Mouse (Mus musculus) hindbrain, embryonic 11.5 days (tissue): Measurements from ENCODE around the gene Pdzk1. TPM values are rescaled to one million over a fixed set of nuclear protein-coding genes. Genes with fewer than 3 reads are reported as not detected.

ENCODE experiments used
- ATAC-seq: fragments of 200-750 bp; cut with Nextera tagmentation; 2 replicates; pipeline ENCODE4 v1.8.0; 2017; ENCODE audit warnings: mild to moderate bottlenecking, moderate TSS enrichment, moderate library complexity; ENCODE audit not compliant: low FRiP score
- DNase-seq: peaks from one replicate; pipeline ENCODE4 v3.0.0-alpha.2; 2015; ENCODE audit warnings: low spot score
- H3K27ac ChIP-seq: fragments of 300-500 bp; sonication (generic); 2 replicates; pipeline ENCODE4 v1.5.1; 2014; ENCODE audit warnings: mild to moderate bottlenecking, low read depth, low read length
- H3K27me3 ChIP-seq: fragments of 300-500 bp; sonication (generic); 2 replicates; pipeline ENCODE4 v1.6.1; 2014; ENCODE audit warnings: mild to moderate bottlenecking, low read length, moderate library complexity, mixed read lengths; ENCODE audit not compliant: control insufficient read depth, insufficient read depth
- H3K36me3 ChIP-seq: fragments of 300-500 bp; sonication (generic); 2 replicates; pipeline ENCODE4 v1.6.1; 2014; ENCODE audit warnings: mild to moderate bottlenecking, low read length, moderate library complexity, mixed read lengths; ENCODE audit not compliant: control insufficient read depth, insufficient read depth
- H3K4me1 ChIP-seq: fragments of 300-500 bp; sonication (generic); replicated peaks from 2 replicates; pipeline ENCODE4 v1.6.1; 2014; ENCODE audit warnings: low read length, mixed read lengths; ENCODE audit not compliant: control insufficient read depth, insufficient read depth
- H3K4me2 ChIP-seq: fragments of 300-500 bp; sonication (generic); replicated peaks from 2 replicates; pipeline ENCODE4 v1.6.1; 2014; ENCODE audit warnings: mild to moderate bottlenecking, low read depth, low read length
- H3K4me3 ChIP-seq: fragments of 300-500 bp; sonication (generic); 2 replicates; pipeline ENCODE4 v1.5.1; 2014; ENCODE audit warnings: low read depth, low read length
- H3K9ac ChIP-seq: fragments of 300-500 bp; sonication (generic); 2 replicates; pipeline ENCODE4 v1.6.1; 2014; ENCODE audit warnings: low read depth, low read length
- H3K9me3 ChIP-seq: fragments of 300-500 bp; sonication (generic); 2 replicates; pipeline ENCODE4 v1.6.1; 2016; ENCODE audit warnings: low read length; ENCODE audit not compliant: control insufficient read depth
- WGBS: fragments of 180-500 bp; shearing (Covaris S2); extraction: QIAGEN DNeasy Blood & Tissue Kit; methylation state at CpG from one replicate; pipeline ENCODE4 v1.1.7; 2014; 5-methylcytosine and 5-hydroxymethylcytosine counted together
- polyA plus RNA-seq: library from polyadenylated mRNA; unstranded; fragments of >200 nt; fragmentation: Nextera tagmentation; extraction: Ambion mirVana; gene quantifications from 2 replicates; pipeline ENCODE4 v1.2.1, GENCODE M21; 2014

The Pdzk1 gene
- polyA plus RNA-seq, 1 experiment from 2014 or later = not detected

GRCm38 (mm10) chr3:96846985-96847384 is 17.9 kb downstream of the Pdzk1 start:
- no peak overlapping the region for H3K4me3 ChIP-seq
- DNase-seq (no peak), ATAC-seq (no peak)
- H3K27me3 ChIP-seq = no peaks in the 10 kb centered on the region
- WGBS = 90% methylated on average over 12 of the region's 12 CpGs
- H3K36me3 ChIP-seq = no peaks in the 10 kb centered on the region
- H3K9me3 ChIP-seq = no peaks in the 10 kb centered on the region
- no peak overlapping the region for H3K9ac ChIP-seq
- H3K4me1 ChIP-seq = no peaks in the 10 kb centered on the region
- no peak overlapping the region for H3K27ac ChIP-seq
- no peak overlapping the region for H3K4me2 ChIP-seq

- WGBS = 39% methylated on average over 6 of the region's 6 CpGs
- Histone ChIP-seq H3K4me2 (no peak overlapping the region), H3K9ac (no peak overlapping the region), H3K4me1 (no peaks in the 10 kb centered on the region), H3K9me3 (no peaks in the 10 kb centered on the region), H3K27me3 (no peaks in the 10 kb centered on the region), H3K4me3 (no peak overlapping the region), H3K27ac (no peak overlapping the region), H3K36me3 (no peaks in the 10 kb centered on the region)
- no peak for DNase-seq
- no peak for ATAC-seq
Observed at GRCm38 (mm10) chr3:96847661-96848060, 18.6 kb downstream of the Pdzk1 start.

GRCm38 (mm10) chr3:96848470-96848869 is 19.4 kb downstream of the Pdzk1 start:
- Histone ChIP-seq H3K9ac (no peak overlapping the region), H3K4me3 (no peak overlapping the region), H3K36me3 (no peaks in the 10 kb centered on the region), H3K4me2 (no peak overlapping the region), H3K4me1 (no peaks in the 10 kb centered on the region), H3K9me3 (no peaks in the 10 kb centered on the region), H3K27me3 (no peaks in the 10 kb centered on the region), H3K27ac (no peak overlapping the region)
- ATAC-seq (no peak), DNase-seq (no peak)
- WGBS = 96% methylated on average over 7 of the region's 8 CpGs

- Histone ChIP-seq H3K4me1 (no peaks in the 10 kb centered on the region), H3K9me3 (no peaks in the 10 kb centered on the region), H3K9ac (no peak overlapping the region), H3K36me3 (no peaks in the 10 kb centered on the region), H3K27me3 (no peaks in the 10 kb centered on the region), H3K4me3 (no peak overlapping the region), H3K4me2 (no peak overlapping the region), H3K27ac (no peak overlapping the region)
- DNase-seq (no peak), ATAC-seq (no peak)
- WGBS = 78% methylated on average over 2 of the region's 2 CpGs
Observed at GRCm38 (mm10) chr3:96849168-96849727, 20.2 kb downstream of the Pdzk1 start.

- Histone ChIP-seq H3K4me3 (no peak overlapping the region), H3K9me3 (no peaks in the 10 kb centered on the region), H3K27ac (no peak overlapping the region), H3K27me3 (no peaks in the 10 kb centered on the region), H3K36me3 (no peaks in the 10 kb centered on the region), H3K9ac (no peak overlapping the region), H3K4me2 (no peak overlapping the region), H3K4me1 (no peaks in the 10 kb centered on the region)
- ATAC-seq (no peak), DNase-seq (no peak)
- WGBS = 82% methylated on average over 6 of the region's 6 CpGs
Observed at GRCm38 (mm10) chr3:96852561-96852960, 23.5 kb downstream of the Pdzk1 start.

GRCm38 (mm10) chr3:96854376-96854775 is 25.3 kb downstream of the Pdzk1 start:
- no peak overlapping the region for H3K4me3 ChIP-seq
- H3K36me3 ChIP-seq = no peaks in the 10 kb centered on the region
- H3K9ac ChIP-seq = no peak overlapping the region
- H3K27me3 ChIP-seq = no peaks in the 10 kb centered on the region
- ATAC-seq (no peak), DNase-seq (no peak)
- H3K9me3 ChIP-seq = no peaks in the 10 kb centered on the region
- WGBS = 90% methylated on average over 4 of the region's 4 CpGs
- no peak overlapping the region for H3K27ac ChIP-seq
- H3K4me1 ChIP-seq = no peaks in the 10 kb centered on the region
- H3K4me2 ChIP-seq = no peak overlapping the region

GRCm38 (mm10) chr3:96855833-96856232 is 26.7 kb downstream of the Pdzk1 start:
- Histone ChIP-seq H3K4me3 (no peak overlapping the region), H3K4me2 (no peak overlapping the region), H3K9me3 (no peaks in the 10 kb centered on the region), H3K27ac (no peak overlapping the region), H3K27me3 (no peaks in the 10 kb centered on the region), H3K9ac (no peak overlapping the region), H3K4me1 (no peaks in the 10 kb centered on the region), H3K36me3 (no peaks in the 10 kb centered on the region)
- ATAC-seq (no peak), DNase-seq (no peak)
- WGBS = 72% methylated on average over 2 of the region's 3 CpGs

GRCm38 (mm10) chr3:96860498-96860897 is 31.4 kb downstream of the Pdzk1 start:
- H3K4me3 ChIP-seq = no peak overlapping the region
- H3K27ac ChIP-seq = no peak overlapping the region
- H3K36me3 ChIP-seq = no peaks in the 10 kb centered on the region
- no peaks in the 10 kb centered on the region for H3K27me3 ChIP-seq
- WGBS = 96% methylated on average over 5 of the region's 5 CpGs
- ATAC-seq (no peak), DNase-seq (no peak)
- no peaks in the 10 kb centered on the region for H3K4me1 ChIP-seq
- no peak overlapping the region for H3K9ac ChIP-seq
- H3K9me3 ChIP-seq = no peaks in the 10 kb centered on the region
- no peak overlapping the region for H3K4me2 ChIP-seq

- Histone ChIP-seq H3K27me3 (no peaks in the 10 kb centered on the region), H3K9ac (no peak overlapping the region), H3K4me3 (no peak overlapping the region), H3K9me3 (no peaks in the 10 kb centered on the region), H3K36me3 (peaks cover 5% of the 10 kb centered on the region; the same call in 1 of the 2 replicates), H3K4me2 (no peak overlapping the region), H3K27ac (no peak overlapping the region), H3K4me1 (no peaks in the 10 kb centered on the region)
- ATAC-seq (no peak), DNase-seq (no peak)
- WGBS = 95% methylated on average over 3 of the region's 3 CpGs
Observed at GRCm38 (mm10) chr3:96867863-96868262, 38.8 kb downstream of the Pdzk1 start.
